Mouse (Mus musculus) left cerebral cortex, adult 2 months (tissue): Measurements from ENCODE around the gene Agtpbp1. TPM values are rescaled to one million over a fixed set of nuclear protein-coding genes. Genes with fewer than 3 reads are reported as not detected.

Experiments
- DNase-seq, 2 experiments: peaks; one replicate each; pipeline ENCODE4 v3.0.0; 2021 to 2022; ENCODE audit warnings: low spot score in 2 of 2, mixed read lengths in 1 of 2; ENCODE audit errors: extremely low spot score in 1 of 2
- H3K27ac ChIP-seq: fragments of 200-600 bp; 2 replicates; pipeline ENCODE4 v1.8.1; 2022
- H3K4me3 ChIP-seq: fragments of 200-600 bp; 2 replicates; pipeline ENCODE4 v1.8.1; 2022
- CTCF ChIP-seq: fragments of 200-600 bp; IDR thresholded peaks from 2 replicates; pipeline ENCODE4 v1.8.1; 2022; ENCODE audit warnings: antibody characterized with exemption, mild to moderate bottlenecking, moderate library complexity
- intact Hi-C: fragments of 180-260 bp; cut with DNase I; formaldehyde crosslinking; loops from one replicate; pipeline ENCODE4 v1.15.1; 2025
- total RNA-seq, 2 experiments: library from RNA; stranded (reverse); gene quantifications; 2 replicates each; pipeline ENCODE4 v1.2.3; 2021

Agtpbp1 gene
- total RNA-seq, 2 experiments from 2014 or later = 352 to 357 TPM

DNA sequence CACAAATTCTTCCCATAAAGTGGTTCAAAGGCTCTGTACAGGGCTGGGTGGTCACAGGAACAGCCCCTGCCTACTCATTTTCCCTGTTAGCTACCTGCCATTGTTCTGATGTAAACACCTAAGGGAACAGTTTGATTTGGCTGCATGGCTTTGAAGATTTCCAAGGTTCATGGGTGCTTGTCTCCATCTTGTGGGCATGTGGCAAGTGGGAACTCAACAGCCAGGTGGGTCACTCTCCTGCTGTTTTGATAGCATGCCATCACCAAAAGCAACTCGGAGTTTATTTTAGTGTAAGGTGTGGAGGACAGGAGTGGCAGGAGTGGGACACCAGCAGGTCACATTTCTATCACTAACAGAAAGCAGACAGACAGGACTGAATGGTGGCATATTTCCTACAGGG is 145.3 kb downstream of the Agtpbp1 start:
- peak; percentile 34 for TF ChIP-seq CTCF
- no peak overlapping the region for H3K4me3 ChIP-seq
- no peak overlapping the region for H3K27ac ChIP-seq
- intact Hi-C loops = no loop called here
- no peak for DNase-seq

DNA sequence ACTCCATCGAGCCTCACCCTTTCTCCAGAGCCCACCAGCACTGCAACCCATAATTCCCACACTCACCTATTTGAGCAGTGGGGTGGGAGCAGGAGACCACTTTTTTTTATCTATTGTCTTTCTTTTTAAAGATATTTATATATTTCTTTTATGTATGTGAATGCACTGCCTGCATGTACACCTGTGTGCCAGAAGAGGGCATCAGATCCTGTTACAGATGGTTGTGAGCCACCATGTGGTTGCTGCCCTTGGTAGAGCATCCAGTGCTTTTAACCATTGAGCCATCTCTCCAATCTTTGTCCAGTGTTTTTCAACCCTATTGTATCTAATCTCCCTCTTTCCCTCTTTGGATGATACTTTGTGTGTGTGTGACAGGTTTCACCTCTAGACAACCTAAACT is 150.5 kb downstream of the Agtpbp1 start:
- TF ChIP-seq CTCF = peak; percentile 16
- H3K4me3 ChIP-seq = no peak overlapping the region
- intact Hi-C loops = no loop called here
- no peak overlapping the region for H3K27ac ChIP-seq
- no peak for DNase-seq

DNA sequence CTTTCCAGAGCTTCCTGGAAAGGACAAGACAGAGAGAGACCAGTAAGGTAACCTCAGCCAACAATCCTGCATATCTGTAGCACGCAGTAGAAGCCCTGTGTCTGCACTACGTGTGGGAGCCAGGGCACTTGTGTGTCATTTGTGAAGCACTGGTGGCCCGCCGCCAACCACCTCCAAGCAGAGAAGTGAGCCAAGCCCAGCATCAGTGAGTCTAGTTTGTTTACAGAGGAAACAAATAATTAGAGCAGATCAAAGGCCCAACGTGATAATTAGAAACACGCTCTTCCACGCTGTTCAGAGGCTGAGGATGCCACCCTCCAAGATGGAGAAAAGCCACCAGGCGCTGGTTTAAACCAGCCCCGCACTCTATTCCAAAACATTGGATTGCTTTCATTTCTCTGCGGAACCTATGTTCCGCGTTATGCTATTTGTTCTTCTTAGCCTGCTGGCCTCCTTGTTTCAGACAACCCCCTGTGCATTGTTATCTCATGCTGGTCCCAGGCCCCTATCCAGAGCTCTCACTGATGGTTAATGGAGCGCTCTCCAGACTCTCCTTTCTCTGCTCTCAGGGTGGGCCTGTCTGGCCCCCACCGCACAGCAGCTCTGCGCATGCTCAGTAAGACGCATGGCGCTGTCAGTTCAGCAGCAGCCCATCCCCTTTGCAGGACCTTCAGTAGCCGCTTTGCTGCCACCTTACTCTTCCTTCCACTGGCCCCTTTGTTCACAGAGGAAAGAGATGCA is 153.7 kb downstream of the Agtpbp1 start:
- Histone ChIP-seq H3K27ac (no peak overlapping the region), H3K4me3 (peak overlapping the region; percentile 37)
- intact Hi-C loops = no loop called here
- peak in 1 of 2 experiments; percentile 36 for DNase-seq
- no peak for TF ChIP-seq CTCF

DNA sequence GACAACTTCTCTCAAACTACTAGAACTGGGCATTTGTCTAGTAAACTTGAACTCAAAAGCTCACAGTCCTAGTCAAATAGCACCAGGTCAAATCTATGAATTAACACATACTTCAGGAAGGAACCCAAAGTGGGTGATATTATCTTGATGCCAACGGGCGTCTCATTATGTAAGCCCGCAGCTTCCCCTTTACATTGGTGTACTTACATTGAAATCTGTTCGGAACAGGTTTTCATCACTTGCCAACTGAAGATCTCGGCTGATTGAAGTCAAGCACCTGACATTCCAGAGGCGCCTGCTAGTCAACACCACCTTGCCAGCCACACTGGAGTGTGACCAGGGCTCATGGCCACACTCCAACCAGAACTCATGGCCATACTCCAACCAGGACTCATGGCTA is 155.7 kb downstream of the Agtpbp1 start:
- Histone ChIP-seq H3K27ac (no peak overlapping the region), H3K4me3 (no peak overlapping the region)
- DNase-seq = no peak
- no peak for TF ChIP-seq CTCF
- intact Hi-C loops = no loop called here

DNA sequence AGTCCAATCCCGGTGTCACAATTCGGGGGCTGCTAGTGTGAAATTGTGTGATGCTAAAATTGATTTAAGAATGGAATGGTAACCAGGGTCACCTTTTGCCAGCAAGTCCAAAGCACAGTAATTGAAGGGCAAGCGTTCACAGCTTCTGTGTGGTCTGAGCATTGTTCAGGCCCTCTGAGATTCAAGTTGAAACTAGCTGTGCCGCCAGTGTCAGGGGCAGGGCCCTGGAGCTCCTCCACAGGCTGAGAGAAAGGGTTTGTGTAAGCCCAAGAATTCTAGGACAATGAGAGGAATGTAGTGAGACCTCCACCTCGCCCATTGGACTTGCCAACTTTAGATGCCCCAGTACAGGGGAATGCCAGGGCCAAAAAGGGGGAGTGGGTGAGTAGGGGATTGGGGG is 161.2 kb downstream of the Agtpbp1 start:
- no peak overlapping the region for H3K4me3 ChIP-seq
- DNase-seq = no peak
- no peak overlapping the region for H3K27ac ChIP-seq
- no peak for TF ChIP-seq CTCF
- intact Hi-C loops = no loop called here

DNA sequence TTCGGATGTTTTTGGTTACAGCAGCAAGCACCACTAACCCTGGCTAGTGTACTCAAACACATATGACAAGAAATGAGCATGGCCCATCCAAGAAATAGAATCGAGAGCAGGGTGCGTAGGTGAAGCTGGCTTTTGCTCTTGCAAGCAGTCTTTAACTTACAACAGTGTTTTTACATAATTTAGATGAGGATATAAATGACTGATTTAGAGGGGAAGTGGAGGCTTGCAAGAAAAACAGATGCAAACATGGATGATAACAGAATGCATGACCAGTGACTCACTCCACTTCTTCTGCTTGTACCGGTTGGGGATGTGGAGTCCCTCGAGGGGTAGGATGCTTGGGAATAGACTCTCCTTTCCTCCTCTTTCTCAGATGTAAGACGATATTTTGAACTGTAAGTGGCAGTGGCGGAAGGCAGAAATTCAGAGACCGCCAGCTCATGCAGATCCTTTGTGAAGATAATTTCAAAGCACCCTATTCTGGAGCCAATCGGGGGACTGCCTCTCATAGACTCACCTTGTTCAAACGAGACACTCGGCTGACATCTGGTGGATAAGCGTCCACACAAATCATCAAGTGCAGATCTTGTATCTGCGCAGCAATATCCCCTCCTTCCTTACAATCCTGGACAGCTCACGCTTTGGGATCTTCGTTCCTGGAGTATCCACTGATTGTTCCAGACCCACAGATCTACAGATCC is 168.3 kb downstream of the Agtpbp1 start:
- intact Hi-C loops = no loop called here
- H3K4me3 ChIP-seq = no peak overlapping the region
- peak overlapping the region; percentile 74 for H3K27ac ChIP-seq
- peak; percentile 22 for TF ChIP-seq CTCF
- DNase-seq = no peak

DNA sequence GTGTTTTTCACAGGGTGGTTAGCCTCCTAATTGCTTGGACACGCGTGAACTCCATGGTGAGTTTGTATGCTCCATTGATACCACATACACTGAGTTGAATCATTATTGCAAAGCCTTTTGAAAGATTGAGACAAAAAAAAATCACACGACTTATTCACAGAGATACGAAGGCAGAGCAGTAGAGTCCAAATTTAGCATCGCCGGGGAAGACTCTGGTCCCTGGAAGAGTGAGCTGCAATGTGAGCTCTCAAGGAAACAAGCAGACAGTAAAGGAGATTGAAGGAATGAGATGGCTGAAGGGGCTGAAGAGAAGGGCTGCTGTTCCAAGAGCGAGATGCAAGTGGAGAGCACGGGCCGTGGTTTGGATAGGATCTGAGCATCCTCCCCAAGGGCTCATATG is 171.1 kb downstream of the Agtpbp1 start:
- Histone ChIP-seq H3K27ac (peak overlapping the region; percentile 60; the same call in 1 of the 2 replicates), H3K4me3 (no peak overlapping the region)
- TF ChIP-seq CTCF = no peak
- DNase-seq = no peak
- intact Hi-C loops = loop anchor here (5.0 kb wide), 1 partner anchor 73 kb away; no protein-coding TSS in a partner anchor

DNA sequence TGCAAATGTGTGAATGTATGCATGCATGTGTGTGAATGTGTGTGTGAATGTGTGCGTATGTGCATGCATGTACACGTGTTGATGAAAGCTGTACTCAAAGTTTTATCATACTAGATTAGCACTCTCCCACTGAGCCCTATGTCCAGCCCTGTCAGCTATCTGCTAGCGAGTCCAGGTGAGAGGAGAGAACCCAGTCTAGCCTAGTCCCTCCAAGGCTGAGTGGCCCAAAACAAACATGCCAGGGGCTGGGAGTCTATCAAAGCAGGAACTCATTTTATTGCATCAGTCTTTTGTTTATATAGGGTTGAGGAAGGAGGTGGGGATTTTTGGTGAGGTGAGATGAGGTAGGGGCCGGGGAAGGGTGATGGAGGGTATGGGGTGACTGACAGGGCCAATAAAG is 172.4 kb downstream of the Agtpbp1 start:
- DNase-seq = no peak
- no peak overlapping the region for H3K27ac ChIP-seq
- no peak overlapping the region for H3K4me3 ChIP-seq
- no peak for TF ChIP-seq CTCF
- intact Hi-C loops = loop anchor here (5.0 kb wide), 1 partner anchor 75 kb away; no protein-coding TSS in a partner anchor

DNA sequence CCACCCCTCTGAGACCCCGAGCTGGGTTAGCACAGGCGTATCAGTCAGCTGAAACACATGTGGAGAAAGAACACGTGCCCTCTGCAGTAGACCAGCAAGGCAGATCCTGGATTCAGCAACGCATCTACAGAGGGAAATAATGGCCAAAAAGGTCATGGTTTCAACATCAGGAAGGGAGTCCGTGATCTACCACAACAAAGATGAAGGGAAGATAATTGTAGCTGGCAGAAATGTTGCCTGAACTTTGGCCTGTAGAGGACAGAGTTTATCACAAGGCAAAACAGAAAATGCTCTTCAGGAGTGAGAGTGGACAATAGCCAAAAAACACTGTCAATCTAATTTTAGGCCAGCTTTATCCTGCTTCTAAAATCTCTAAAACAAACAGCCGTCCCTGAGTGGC is 177.8 kb downstream of the Agtpbp1 start:
- Histone ChIP-seq H3K4me3 (no peak overlapping the region), H3K27ac (no peak overlapping the region)
- no peak for DNase-seq
- intact Hi-C loops = no loop called here
- no peak for TF ChIP-seq CTCF

DNA sequence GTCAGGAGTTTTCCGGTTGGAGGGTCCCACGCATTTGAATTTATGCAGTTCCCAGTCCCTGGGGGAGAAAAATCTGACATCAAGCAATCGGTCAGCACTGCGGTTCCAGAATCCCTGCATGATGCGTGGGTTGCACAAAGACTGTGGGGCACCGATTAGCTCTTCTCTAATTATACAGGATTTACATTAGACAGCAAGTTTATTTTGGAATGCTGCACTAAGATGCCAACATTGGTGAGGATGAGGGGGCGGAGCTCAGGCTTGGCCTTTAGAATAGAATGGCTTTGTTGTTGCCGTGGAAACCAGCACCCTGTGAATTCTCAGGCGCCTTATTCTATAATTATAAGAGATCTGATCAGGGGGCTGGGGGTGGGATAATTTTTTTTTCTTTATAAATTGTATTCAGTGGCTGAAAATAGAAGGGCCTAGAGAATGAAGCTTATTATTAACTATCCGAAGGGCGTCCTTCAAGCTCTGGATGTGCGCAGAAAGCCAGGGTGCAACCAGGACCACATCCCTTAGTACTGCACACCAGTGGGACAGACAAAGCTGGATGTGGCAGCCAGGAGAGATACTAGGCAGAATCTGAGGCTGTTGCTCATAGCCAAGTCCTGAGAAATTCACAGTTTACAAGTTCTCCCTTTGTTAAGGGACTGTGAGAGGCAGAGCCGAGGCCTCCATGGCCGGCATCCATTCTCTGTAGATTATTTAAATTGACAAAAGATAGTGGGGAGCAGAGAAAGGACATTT is 182.8 kb downstream of the Agtpbp1 start:
- Histone ChIP-seq H3K27ac (peak overlapping the region; percentile 88), H3K4me3 (no peak overlapping the region)
- no peak for TF ChIP-seq CTCF
- DNase-seq = peak; percentile 54 to 77
- intact Hi-C loops = loop anchor here (5.0 kb wide), 1 partner anchor 330 kb away; no protein-coding TSS in a partner anchor

DNA sequence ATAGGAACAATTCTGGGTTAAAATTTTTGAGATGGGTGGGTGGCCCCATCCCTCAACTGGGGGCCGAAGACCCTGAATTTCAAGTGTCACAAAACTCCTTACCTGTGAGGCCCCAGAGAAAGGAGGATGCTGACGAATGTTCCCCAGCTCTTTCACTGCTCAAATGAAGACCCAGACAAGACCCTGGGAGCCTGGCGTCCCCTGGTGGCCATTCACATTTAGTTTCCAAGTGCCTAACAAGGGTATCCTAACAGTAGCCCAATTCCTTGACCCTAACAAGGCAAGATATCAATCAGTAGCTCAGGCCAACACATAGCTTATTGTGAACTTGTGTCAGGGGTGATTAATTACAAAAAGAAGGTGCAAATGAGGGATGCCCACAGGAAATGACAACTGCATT is 187.5 kb downstream of the Agtpbp1 start:
- Histone ChIP-seq H3K27ac (no peak overlapping the region), H3K4me3 (no peak overlapping the region)
- peak; percentile 73 for TF ChIP-seq CTCF
- intact Hi-C loops = loop anchor here (1.0 to 10.0 kb wide), 3 partner anchors 303 to 759 kb away; partner anchors contain the start of gene Ntrk2
- peak; percentile 50 to 57 for DNase-seq

Other genes starting within 250 kb of the Agtpbp1 start
- gene Naa35, start within 50 bp of the Agtpbp1 start, total RNA-seq = 10 to 100 TPM; 95.1 to 98.1 TPM
- gene Golm1, start 90.6 kb upstream of the Agtpbp1 start, total RNA-seq = 10 to 100 TPM; 18.2 to 22.9 TPM
- not detected for gene 4921517D22Rik, start 108.9 kb upstream of the Agtpbp1 start, total RNA-seq
- gene Spata31d1a, start 125.1 kb upstream of the Agtpbp1 start, total RNA-seq = under 1 TPM; 0.18 to 0.26 TPM
- gene Spata31d1b, start 127.1 kb upstream of the Agtpbp1 start, total RNA-seq = under 1 TPM in 1 of 2 experiments, not detected in 1; 0.09 TPM
- gene Spata31d1d, start 146.5 kb upstream of the Agtpbp1 start, total RNA-seq = not detected
- 1 to 10 TPM; 1.8 to 2.5 TPM for gene 1700014D04Rik, start 161.5 kb upstream of the Agtpbp1 start, total RNA-seq
- gene Isca1, start 184.6 kb upstream of the Agtpbp1 start, total RNA-seq = 100 to 1,000 TPM; 151 to 157 TPM
- gene Gm49354, start 197.0 kb upstream of the Agtpbp1 start, total RNA-seq = not detected
- 10 to 100 TPM; 61.1 to 66.0 TPM for gene Tut7, start 237.9 kb upstream of the Agtpbp1 start, total RNA-seq